Mouse (Mus musculus): ENCODE results near the gene Mrpl24.

GRCm38 (mm10) chr3:87972776-87973175, 53.5 kb downstream of the Mrpl24 start:
- no peak for TF ChIP-seq CTCF (IDR thresholded peaks at IDR 0.05; ENCODE audit: borderline replicate concordance, control insufficient read depth, extremely low read depth, insufficient read depth, low read length, poor library complexity)
- no peak for TF ChIP-seq POLR2A (IDR thresholded peaks at IDR 0.05; ENCODE audit: control insufficient read depth, extremely low read depth, insufficient read depth, low read length, poor library complexity)
